Mouse (Mus musculus): ENCODE data around the gene Ttc25.

- TF ChIP-seq EP300 (IDR thresholded peaks at IDR 0.05; ENCODE audit: low read depth) (no peak), CTCF (IDR thresholded peaks at IDR 0.05; ENCODE audit: low read depth) (no peak)
Measured at GRCm38 (mm10) chr11:100580275-100580674, 34.9 kb downstream of the Ttc25 start.

Measured in liver, embryonic 14.5 days (tissue).